Mouse (Mus musculus) CH12.LX (cell line): Measurements from ENCODE around the gene Ncln. TPM values are rescaled to one million over a fixed set of nuclear protein-coding genes. Genes with fewer than 3 reads are reported as not detected.

ENCODE experiments used
- DNase-seq: peaks from one replicate; pipeline ENCODE4 v3.0.0-alpha.2; 2013; ENCODE audit errors: extremely low read depth
- H3K27ac ChIP-seq: 2 replicates; pipeline ENCODE4 v1.5.1; 2012; ENCODE audit warnings: low read depth, mild to moderate bottlenecking, control low read depth, moderate library complexity; ENCODE audit not compliant: insufficient read depth
- H3K27me3 ChIP-seq: replicated peaks from 2 replicates; pipeline ENCODE3; 2012; ENCODE audit warnings: inconsistent platforms
- H3K36me3 ChIP-seq, 2 experiments: replicated peaks in 1 of 2; 2 replicates each; pipeline versions ENCODE3 to v1.6.1; 2012; ENCODE audit warnings: inconsistent platforms in 1 of 2, low read length in 1 of 2, mild to moderate bottlenecking in 1 of 2, mixed read lengths in 1 of 2, moderate library complexity in 1 of 2; ENCODE audit not compliant: control insufficient read depth in 1 of 2, insufficient read depth in 1 of 2
- H3K4me1 ChIP-seq, 2 experiments: 2 replicates each; pipeline ENCODE4 v1.6.1; 2012; ENCODE audit warnings: inconsistent platforms in 1 of 2, moderate library complexity in 1 of 2; ENCODE audit not compliant: insufficient read depth in 2 of 2, control insufficient read depth in 1 of 2
- H3K4me2 ChIP-seq: 2 replicates; pipeline ENCODE4 v1.6.1; 2012; ENCODE audit warnings: low read depth, mild to moderate bottlenecking, control low read depth; ENCODE audit not compliant: poor library complexity, insufficient read depth, severe bottlenecking
- H3K4me3 ChIP-seq, 3 experiments: fragments of 150-350 bp in 1 of 3; sonication (generic) in 1 of 3; replicated peaks in 1 of 3; 2 replicates each; pipeline versions ENCODE3 to v1.5.1; 2011 to 2012; ENCODE audit warnings: low read depth in 2 of 3, low read length in 2 of 3, mild to moderate bottlenecking in 2 of 3, moderate library complexity in 2 of 3, control low read depth in 1 of 3, improper control_type of control experiment in 1 of 3, inconsistent platforms in 1 of 3, mixed read lengths in 1 of 3; ENCODE audit not compliant: poor library complexity in 1 of 3
- H3K79me2 ChIP-seq: replicated peaks from 2 replicates; pipeline ENCODE4 v1.6.1; 2012; ENCODE audit warnings: mild to moderate bottlenecking, moderate library complexity; ENCODE audit not compliant: control insufficient read depth, poor library complexity, insufficient read depth, severe bottlenecking; ENCODE audit errors: extremely low read depth
- H3K9ac ChIP-seq: 2 replicates; pipeline ENCODE4 v1.6.1; 2012; ENCODE audit warnings: low read depth, mild to moderate bottlenecking, control low read depth, moderate library complexity; ENCODE audit not compliant: insufficient read depth
- H3K9me3 ChIP-seq: replicated peaks from 2 replicates; pipeline ENCODE3; 2012; ENCODE audit warnings: low read length, inconsistent platforms, mixed read lengths
- BHLHE40 ChIP-seq: IDR thresholded peaks from 2 replicates; pipeline ENCODE4 v1.6.1; 2011; ENCODE audit warnings: mild to moderate bottlenecking, low read depth, low read length, improper control_type of control experiment
- CHD1 ChIP-seq: IDR thresholded peaks from 2 replicates; pipeline ENCODE4 v1.6.1; 2012; ENCODE audit warnings: low read depth, low read length, improper control_type of control experiment, inconsistent platforms
- CHD2 ChIP-seq: IDR thresholded peaks from 2 replicates; pipeline ENCODE4 v1.6.1; 2011; ENCODE audit warnings: low read length, improper control_type of control experiment
- CTCF ChIP-seq, 2 experiments: IDR thresholded peaks in 1 of 2; conservative IDR thresholded peaks in 1 of 2; 2 replicates each; pipeline ENCODE4 v1.5.1; 2011 to 2012; ENCODE audit warnings: low read depth in 2 of 2, low read length in 2 of 2, improper control_type of control experiment in 1 of 2, inconsistent platforms in 1 of 2, mild to moderate bottlenecking in 1 of 2, moderate library complexity in 1 of 2
- E2F4 ChIP-seq: IDR thresholded peaks from 2 replicates; pipeline ENCODE4 v1.6.1; 2011; ENCODE audit warnings: low read depth, low read length, improper control_type of control experiment; ENCODE audit not compliant: insufficient replicate concordance
- ELF1 ChIP-seq: IDR thresholded peaks from 2 replicates; pipeline ENCODE4 v1.6.1; 2014; ENCODE audit warnings: low read depth, mild to moderate bottlenecking, inconsistent platforms, low read length, improper control_type of control experiment
- EP300 ChIP-seq: IDR thresholded peaks from 2 replicates; pipeline ENCODE4 v1.6.1; 2011; ENCODE audit warnings: low read length, improper control_type of control experiment
- ETS1 ChIP-seq: conservative IDR thresholded peaks from 2 replicates; pipeline ENCODE4 v1.6.1; 2012; ENCODE audit warnings: low read depth, mild to moderate bottlenecking, inconsistent platforms, low read length, improper control_type of control experiment, moderate library complexity
- GABPA ChIP-seq: IDR thresholded peaks from 2 replicates; pipeline ENCODE4 v1.6.1; 2012; ENCODE audit warnings: low read depth, low read length, improper control_type of control experiment, inconsistent platforms; ENCODE audit not compliant: insufficient replicate concordance
- HCFC1 ChIP-seq: IDR thresholded peaks from 2 replicates; pipeline ENCODE4 v1.6.1; 2012; ENCODE audit warnings: low read depth, mild to moderate bottlenecking, inconsistent platforms, low read length, improper control_type of control experiment
- IRF4 ChIP-seq: IDR thresholded peaks from 2 replicates; pipeline ENCODE4 v1.6.1; 2014; ENCODE audit warnings: low read depth, mild to moderate bottlenecking, inconsistent platforms, low read length, improper control_type of control experiment
- JUN ChIP-seq: IDR thresholded peaks from 2 replicates; pipeline ENCODE4 v1.6.1; 2011; ENCODE audit warnings: low read depth, mild to moderate bottlenecking, low read length, improper control_type of control experiment, moderate library complexity; ENCODE audit not compliant: insufficient read depth
- JUND ChIP-seq: conservative IDR thresholded peaks from 2 replicates; pipeline ENCODE4 v1.6.1; 2011; ENCODE audit warnings: low read depth, low read length, improper control_type of control experiment
- KAT2A ChIP-seq: IDR thresholded peaks from 2 replicates; pipeline ENCODE4 v1.6.1; 2012; ENCODE audit warnings: low read length, improper control_type of control experiment, inconsistent platforms; ENCODE audit not compliant: insufficient replicate concordance
- MAFK ChIP-seq: IDR thresholded peaks from 2 replicates; pipeline ENCODE4 v1.6.1; 2011; ENCODE audit warnings: low read length, improper control_type of control experiment; ENCODE audit not compliant: insufficient replicate concordance
- MAX ChIP-seq: IDR thresholded peaks from 2 replicates; pipeline ENCODE4 v1.6.1; 2011; ENCODE audit warnings: low read length, improper control_type of control experiment
- MAZ ChIP-seq: IDR thresholded peaks from 2 replicates; pipeline ENCODE4 v1.6.1; 2012; ENCODE audit warnings: low read depth, mild to moderate bottlenecking, inconsistent platforms, low read length, improper control_type of control experiment, moderate library complexity
- MEF2A ChIP-seq: IDR thresholded peaks from 2 replicates; pipeline ENCODE4 v1.6.1; 2014; ENCODE audit warnings: low read depth, mild to moderate bottlenecking, inconsistent platforms, low read length, improper control_type of control experiment, borderline replicate concordance
- MXI1 ChIP-seq: IDR thresholded peaks from 2 replicates; pipeline ENCODE4 v1.6.1; 2011; ENCODE audit warnings: mild to moderate bottlenecking, low read depth, low read length, improper control_type of control experiment
- MYC ChIP-seq: IDR thresholded peaks from 2 replicates; pipeline ENCODE4 v1.6.1; 2011; ENCODE audit warnings: low read depth, mild to moderate bottlenecking, improper control_type of control experiment, low read length
- NELFE ChIP-seq: IDR thresholded peaks from 2 replicates; pipeline ENCODE4 v1.6.1; 2011; ENCODE audit warnings: low read depth, low read length, improper control_type of control experiment
- NRF1 ChIP-seq: IDR thresholded peaks from 2 replicates; pipeline ENCODE4 v1.6.1; 2014; ENCODE audit warnings: low read depth, mild to moderate bottlenecking, inconsistent platforms, low read length, improper control_type of control experiment, moderate library complexity
- PAX5 ChIP-seq: IDR thresholded peaks from 2 replicates; pipeline ENCODE4 v1.6.1; 2012; ENCODE audit warnings: low read length, inconsistent platforms, mixed read lengths
- POLR2A ChIP-seq: IDR thresholded peaks from 2 replicates; pipeline ENCODE4 v1.6.1; 2011; ENCODE audit warnings: low read depth, mild to moderate bottlenecking, improper control_type of control experiment, low read length
- POLR2AphosphoS2 ChIP-seq: IDR thresholded peaks from 2 replicates; pipeline ENCODE4 v1.6.1; 2011; ENCODE audit warnings: low read depth, low read length, improper control_type of control experiment
- RAD21 ChIP-seq: IDR thresholded peaks from 2 replicates; pipeline ENCODE4 v1.6.1; 2011; ENCODE audit warnings: low read depth, mild to moderate bottlenecking, low read length, improper control_type of control experiment, moderate library complexity
- RCOR1 ChIP-seq: conservative IDR thresholded peaks from 2 replicates; pipeline ENCODE4 v1.6.1; 2012; ENCODE audit warnings: low read depth, mild to moderate bottlenecking, inconsistent platforms, low read length, improper control_type of control experiment
- SIN3A ChIP-seq: IDR thresholded peaks from 2 replicates; pipeline ENCODE4 v1.6.1; 2012; ENCODE audit warnings: low read length, improper control_type of control experiment, inconsistent platforms
- SMC3 ChIP-seq: IDR thresholded peaks from 2 replicates; pipeline ENCODE4 v1.6.1; 2011; ENCODE audit warnings: low read depth, low read length, improper control_type of control experiment
- TBP ChIP-seq: conservative IDR thresholded peaks from 2 replicates; pipeline ENCODE4 v1.6.1; 2011; ENCODE audit warnings: low read depth, low read length, improper control_type of control experiment
- TCF12 ChIP-seq: IDR thresholded peaks from 2 replicates; pipeline ENCODE4 v1.6.1; 2014; ENCODE audit warnings: low read depth, mild to moderate bottlenecking, inconsistent platforms, low read length, improper control_type of control experiment
- UBTF ChIP-seq: IDR thresholded peaks from 2 replicates; pipeline ENCODE4 v1.6.1; 2012; ENCODE audit warnings: low read depth, mild to moderate bottlenecking, inconsistent platforms, low read length, improper control_type of control experiment, moderate library complexity
- USF1 ChIP-seq: IDR thresholded peaks from 2 replicates; pipeline ENCODE4 v1.6.1; 2014; ENCODE audit warnings: low read depth, mild to moderate bottlenecking, inconsistent platforms, low read length, improper control_type of control experiment
- USF2 ChIP-seq: conservative IDR thresholded peaks from 2 replicates; pipeline ENCODE4 v1.6.1; 2011; ENCODE audit warnings: low read depth, low read length, improper control_type of control experiment
- ZC3H11A ChIP-seq: IDR thresholded peaks from 2 replicates; pipeline ENCODE4 v1.6.1; 2012; ENCODE audit warnings: low read depth, mild to moderate bottlenecking, inconsistent platforms, low read length, improper control_type of control experiment
- ZKSCAN1 ChIP-seq: IDR thresholded peaks from 2 replicates; pipeline ENCODE4 v1.6.1; 2012; ENCODE audit warnings: low read depth, inconsistent platforms, low read length, improper control_type of control experiment, borderline replicate concordance
- ZMIZ1 ChIP-seq: IDR thresholded peaks from 2 replicates; pipeline ENCODE4 v1.6.1; 2012; ENCODE audit warnings: low read depth, mild to moderate bottlenecking, inconsistent platforms, low read length, improper control_type of control experiment
- ZNF384 ChIP-seq: IDR thresholded peaks from 2 replicates; pipeline ENCODE4 v1.6.1; 2012; ENCODE audit warnings: low read depth, low read length, improper control_type of control experiment, inconsistent platforms
- dilution Hi-C: fragments of 300-500 bp; cut with MboI; formaldehyde crosslinking; loops from 2 replicates; pipeline ENCODE4 v1.14.3; 2020; ENCODE audit warnings: low sequenced_read_pairs; ENCODE audit not compliant: extremely low pct_unique_long_range_greater_than_20kb, extremely low pct_ligation_motif_present
- in situ Hi-C: fragments of 300-500 bp; cut with MboI; formaldehyde crosslinking; loops from 3 replicates; pipeline ENCODE4 v1.14.3; 2019; ENCODE audit warnings: low sequenced_read_pairs, low pct_ligation_motif_present, low pct_unique_long_range_greater_than_20kb, mixed read lengths
- polyA plus RNA-seq: library from polyadenylated mRNA; unstranded; fragments of >175 nt; gene quantifications from 2 replicates; pipeline ENCODE4 v1.2.1, GENCODE M21; 2012; ENCODE audit warnings: low read depth; ENCODE audit not compliant: insufficient read length
- total RNA-seq, 2 experiments: library from RNA; depleted of rRNA; stranded (reverse); fragments of 300-350 nt in 1 of 2; fragments of >200 nt in 1 of 2; gene quantifications; 2 replicates each; pipeline ENCODE4 v1.2.3; 2012 to 2014

The Ncln gene
- total and polyA plus RNA-seq, 3 experiments: 41.5 to 99.5 (median 89.5) TPM

DNA sequence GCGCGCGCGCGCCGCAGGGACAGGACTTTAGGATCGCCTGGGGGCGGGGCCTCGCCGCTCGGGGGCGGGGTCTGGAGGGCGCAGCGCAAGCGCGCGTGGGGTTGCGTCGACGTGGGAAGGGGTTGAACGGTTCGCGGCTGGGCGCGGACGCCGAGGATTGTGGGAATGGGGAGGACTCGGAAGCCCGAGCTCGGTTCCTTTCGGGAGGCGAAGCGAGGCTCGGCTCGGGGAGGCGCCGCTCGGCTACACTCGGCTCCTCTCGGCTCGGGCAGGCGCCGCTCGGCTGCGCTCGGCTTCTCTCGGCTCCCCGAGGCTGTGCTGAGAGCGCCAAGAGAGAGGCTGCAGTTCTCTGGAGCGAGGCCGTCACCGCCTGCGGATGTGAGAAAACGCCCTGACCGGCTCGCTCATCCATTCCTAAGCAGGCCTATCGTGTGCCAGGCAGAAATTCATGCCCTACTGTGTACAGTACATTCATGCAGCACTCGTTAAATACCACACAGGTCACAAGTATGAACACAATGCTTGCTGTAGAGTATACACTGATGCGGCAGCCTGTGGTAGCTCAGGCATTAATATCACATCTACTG is 49.1 kb upstream of the Ncln start, which contains the start of gene Gna11:
Gene Gna11 (minus strand): TSS at position 30 of the 587 bp plus-strand sequence.
- peak within 1 kb of the TSS; percentile 66; the same call in 1 of the 2 replicates for H3K27ac ChIP-seq
- peaks cover 5% of the 10 kb centered on the region for H3K27me3 ChIP-seq
- peak within 1 kb of the TSS; percentile 98 for H3K9ac ChIP-seq
- peak within 1 kb of the TSS; percentile 48 for H3K4me2 ChIP-seq
- peak within 1 kb of the TSS; percentile 73 to 100 (median 84) for H3K4me3 ChIP-seq
- peaks cover 0 to 30% of the 10 kb centered on the region in 2 experiments for H3K36me3 ChIP-seq
- H3K9me3 ChIP-seq: no peaks in the 10 kb centered on the region
- peaks cover 12% of the 10 kb centered on the region for H3K79me2 ChIP-seq
- H3K4me1 ChIP-seq: peaks cover 7 to 43% of the 10 kb centered on the region in 2 experiments; a peak in 3 of 4 replicates
- peak; percentile 30; the same call in 1 of the 2 replicates for TF ChIP-seq IRF4
- TF ChIP-seq ZNF384: no peak
- TF ChIP-seq JUN: no peak
- no peak for TF ChIP-seq CHD2
- TF ChIP-seq BHLHE40: no peak
- TF ChIP-seq USF1: no peak
- peak; percentile 61 for TF ChIP-seq ELF1
- peak; percentile 95 for TF ChIP-seq ZKSCAN1
- peak; percentile 92 for TF ChIP-seq NRF1
- TF ChIP-seq JUND: no peak
- TF ChIP-seq MXI1: no peak; the same call in 1 of the 2 replicates
- TF ChIP-seq ZMIZ1: no peak
- no peak for TF ChIP-seq E2F4
- TF ChIP-seq TCF12: no peak; the same call in none of the 2 replicates
- no peak for TF ChIP-seq TBP
- TF ChIP-seq USF2: no peak
- no peak for TF ChIP-seq MYC
- TF ChIP-seq KAT2A: 0 out of 2 replicates have a peak, but pooled peaks have one; percentile 25
- peak; percentile 66; the same call in 1 of the 2 replicates for TF ChIP-seq POLR2A
- no peak for TF ChIP-seq SMC3
- TF ChIP-seq RCOR1: no peak
- TF ChIP-seq UBTF: no peak
- TF ChIP-seq MAX: peak; percentile 29; the same call in 1 of the 2 replicates
- TF ChIP-seq CTCF (conservative IDR thresholded peaks at IDR 0.05 in 1 of 2, IDR thresholded peaks at IDR 0.05 in 1 of 2; ENCODE audit: low read depth in 2 of 2, low read length in 2 of 2): no peak
- no peak for TF ChIP-seq POLR2AphosphoS2
- no peak for TF ChIP-seq MAZ
- no peak for TF ChIP-seq ZC3H11A
- no peak for TF ChIP-seq EP300
- TF ChIP-seq ETS1: no peak
- TF ChIP-seq HCFC1: peak; percentile 63; the same call in 1 of the 2 replicates
- no peak for TF ChIP-seq PAX5
- TF ChIP-seq GABPA: no peak
- no peak for TF ChIP-seq MAFK
- peak; percentile 54 for TF ChIP-seq NELFE
- 0 out of 2 replicates have a peak, but pooled peaks have one; percentile 16 for TF ChIP-seq MEF2A
- no peak for TF ChIP-seq RAD21
- TF ChIP-seq SIN3A: no peak; the same call in 1 of the 2 replicates
- TF ChIP-seq CHD1: no peak
- DNase-seq: peak; percentile 95
- in situ Hi-C loops: no loop called here
- dilution Hi-C loops: no loop called here
